ENCODE assay signal across 8 mouse cellular contexts in the genomic region with DNA sequence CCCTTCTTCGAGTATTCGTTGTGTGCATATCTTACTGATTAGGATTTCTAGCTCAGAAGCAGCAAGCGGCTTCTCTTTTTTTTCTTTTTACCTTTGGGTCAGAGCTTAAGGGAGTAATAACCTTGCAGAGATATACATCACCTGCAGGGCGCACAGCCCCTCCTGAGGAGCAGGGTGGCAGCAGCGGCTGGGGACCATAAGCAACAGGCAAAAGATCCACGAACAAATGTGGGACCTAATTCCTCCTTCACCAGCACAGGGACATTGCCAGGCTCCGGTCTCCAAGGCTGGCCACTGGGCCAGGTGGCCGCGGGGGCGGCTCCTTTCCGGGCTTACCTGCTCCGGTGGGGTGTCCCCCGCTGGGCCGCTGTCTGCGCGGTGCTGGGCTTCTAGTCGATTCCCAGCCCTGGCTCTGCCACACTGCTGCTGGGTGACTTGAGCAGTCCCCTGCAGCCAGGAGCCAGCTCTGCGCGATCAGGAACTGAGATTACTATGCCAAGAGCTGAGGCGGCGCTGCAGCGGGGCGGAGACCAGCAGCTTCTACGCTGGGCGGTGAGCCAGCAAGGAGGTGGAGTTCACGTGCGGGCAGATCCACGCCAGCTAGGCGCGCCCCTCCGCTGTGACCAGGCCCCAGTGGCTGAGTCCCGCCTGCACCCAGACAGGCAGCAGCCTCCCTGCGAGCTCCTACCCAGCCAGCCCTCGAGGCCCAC. TPM values are rescaled to one million over a fixed set of nuclear protein-coding genes. Genes with fewer than 3 reads are reported as not detected.
DNase-seq lines count a peak whose midpoint lies in the region; ATAC-seq and TF ChIP-seq lines count a peak whose summit lies in the region.

Gprin3 (minus strand) TSS at position 471 of the 710 bp plus-strand sequence.

- peak; percentile 92 for ATAC-seq in embryonic facial prominence, embryonic 15.5 days (ENCODE audit: insufficient number of reproducible peaks, low FRiP score, low TSS enrichment, low read depth)
- ATAC-seq in limb, embryonic 12.5 days (ENCODE audit: insufficient number of reproducible peaks, insufficient read depth, low FRiP score, low TSS enrichment, low read depth): peak; percentile 91
- ATAC-seq in midbrain, embryonic 14.5 days (ENCODE audit: low FRiP score, low TSS enrichment): peak; percentile 90

- peak; percentile 44 for DNase-seq in heart, adult 8-10 months (ENCODE audit: low spot score)
- DNase-seq in kidney, adult 2 months: peak; percentile 94
- peak; percentile 90 for DNase-seq in midbrain, embryonic 14.5 days
- DNase-seq in MN1 (ENCODE audit: low spot score): no peak

- TF ChIP-seq POLR2A in bone marrow, adult 2 months (IDR thresholded peaks at IDR 0.05; ENCODE audit: borderline replicate concordance, control insufficient read depth, low read depth, low read length): peak; percentile 40; the same call in 1 of the 2 replicates
- no peak for TF ChIP-seq POLR2A in kidney, adult 2 months (IDR thresholded peaks at IDR 0.05; ENCODE audit: low read depth, low read length)
- peak; percentile 75; the same call in 1 of the 2 replicates for TF ChIP-seq POLR2A in small intestine, adult 2 months (IDR thresholded peaks at IDR 0.05; ENCODE audit: low read depth, low read length)

- no peaks in the 10 kb centered on the region for H3K27me3 ChIP-seq in embryonic facial prominence, embryonic 15.5 days
- no peaks in the 10 kb centered on the region for H3K27me3 ChIP-seq in kidney, adult 2 months (replicated peaks; ENCODE audit: control insufficient read depth, insufficient read depth, low read length)
- H3K27me3 ChIP-seq in limb, embryonic 12.5 days: no peaks in the 10 kb centered on the region
- H3K27me3 ChIP-seq in midbrain, embryonic 14.5 days (ENCODE audit: control insufficient read depth, insufficient read depth, low read length): no peaks in the 10 kb centered on the region
- H3K27me3 ChIP-seq in small intestine, adult 2 months (ENCODE audit: control insufficient read depth, insufficient read depth, low read length): no peaks in the 10 kb centered on the region

- H3K4me1 ChIP-seq in bone marrow, adult 2 months (ENCODE audit: control insufficient read depth, insufficient read depth, low read length): no peaks in the 10 kb centered on the region; the same call in none of the 2 replicates
- H3K4me1 ChIP-seq in embryonic facial prominence, embryonic 15.5 days: peaks cover 13% of the 10 kb centered on the region
- peaks cover 2% of the 10 kb centered on the region; the same call in 1 of the 2 replicates for H3K4me1 ChIP-seq in kidney, adult 2 months (ENCODE audit: control insufficient read depth, insufficient read depth, low read length)
- peaks cover 3% of the 10 kb centered on the region; the same call in 1 of the 2 replicates for H3K4me1 ChIP-seq in limb, embryonic 12.5 days (replicated peaks)
- peaks cover 5% of the 10 kb centered on the region; the same call in 1 of the 2 replicates for H3K4me1 ChIP-seq in midbrain, embryonic 14.5 days (ENCODE audit: control insufficient read depth, insufficient read depth, low read length)
- H3K4me1 ChIP-seq in small intestine, adult 2 months (ENCODE audit: control insufficient read depth, insufficient read depth, insufficient read length, low read length): peaks cover 14% of the 10 kb centered on the region

- peak within 1 kb of the TSS; percentile 9; the same call in 1 of the 2 replicates for H3K9ac ChIP-seq in embryonic facial prominence, embryonic 15.5 days
- H3K9ac ChIP-seq in limb, embryonic 12.5 days (replicated peaks): peak within 1 kb of the TSS; percentile 72
- peak within 1 kb of the TSS; percentile 68 for H3K9ac ChIP-seq in midbrain, embryonic 14.5 days (replicated peaks; ENCODE audit: low read length)

- peak within 1 kb of the TSS; percentile 37 for H3K4me3 ChIP-seq in bone marrow, adult 2 months (replicated peaks; ENCODE audit: control insufficient read depth, low read depth, low read length)
- peak within 1 kb of the TSS; percentile 49 for H3K4me3 ChIP-seq in embryonic facial prominence, embryonic 15.5 days (replicated peaks)
- peak within 1 kb of the TSS; percentile 52 for H3K4me3 ChIP-seq in kidney, adult 2 months (ENCODE audit: insufficient read depth, low read depth, low read length)
- H3K4me3 ChIP-seq in limb, embryonic 12.5 days (replicated peaks): peak within 1 kb of the TSS; percentile 50
- peak within 1 kb of the TSS; percentile 47 for H3K4me3 ChIP-seq in midbrain, embryonic 14.5 days (replicated peaks; ENCODE audit: low read depth, low read length)
- H3K4me3 ChIP-seq in small intestine, adult 2 months (ENCODE audit: low read depth, low read length): peak within 1 kb of the TSS; percentile 90

- H3K27ac ChIP-seq in bone marrow, adult 2 months (ENCODE audit: control insufficient read depth, insufficient read depth, low read depth, low read length, poor library complexity): peak within 1 kb of the TSS; percentile 77
- H3K27ac ChIP-seq in embryonic facial prominence, embryonic 15.5 days (replicated peaks): peak within 1 kb of the TSS; percentile 55
- 0 out of 2 replicates have a peak within 1 kb of the TSS, but pooled peaks have one; percentile 3 for H3K27ac ChIP-seq in kidney, adult 2 months (ENCODE audit: insufficient read depth, low read depth, low read length)
- H3K27ac ChIP-seq in limb, embryonic 12.5 days: peak within 1 kb of the TSS; percentile 56; the same call in 1 of the 2 replicates
- peak within 1 kb of the TSS; percentile 63 for H3K27ac ChIP-seq in midbrain, embryonic 14.5 days (replicated peaks; ENCODE audit: low read depth, low read length)
- peak within 1 kb of the TSS; percentile 95 for H3K27ac ChIP-seq in small intestine, adult 2 months (ENCODE audit: insufficient read depth, low read depth, low read length)

- no peak for TF ChIP-seq CTCF in bone marrow, adult 2 months (IDR thresholded peaks at IDR 0.05; ENCODE audit: control insufficient read depth, insufficient read depth, low read length)
- TF ChIP-seq CTCF in kidney, adult 2 months (conservative IDR thresholded peaks at IDR 0.05; ENCODE audit: insufficient read depth, insufficient read length, low read depth, low read length): no peak
- 0 out of 2 replicates have a peak, but pooled peaks have one; percentile 13 for TF ChIP-seq CTCF in small intestine, adult 2 months (IDR thresholded peaks at IDR 0.05; ENCODE audit: extremely low read depth, insufficient read length, insufficient replicate concordance, low read depth, low read length)

- no peaks in the 10 kb centered on the region for H3K9me3 ChIP-seq in embryonic facial prominence, embryonic 15.5 days (replicated peaks)
- H3K9me3 ChIP-seq in limb, embryonic 12.5 days: no peaks in the 10 kb centered on the region
- H3K9me3 ChIP-seq in midbrain, embryonic 14.5 days (ENCODE audit: control insufficient read depth, low read length): no peaks in the 10 kb centered on the region

- H3K4me2 ChIP-seq in embryonic facial prominence, embryonic 15.5 days (replicated peaks): peak within 1 kb of the TSS; percentile 87
- peak within 1 kb of the TSS; percentile 86 for H3K4me2 ChIP-seq in limb, embryonic 12.5 days
- H3K4me2 ChIP-seq in midbrain, embryonic 14.5 days (ENCODE audit: low read length): peak within 1 kb of the TSS; percentile 81

- no peaks in the 10 kb centered on the region for H3K36me3 ChIP-seq in embryonic facial prominence, embryonic 15.5 days
- H3K36me3 ChIP-seq in kidney, adult 2 months (ENCODE audit: control insufficient read depth, insufficient read depth, low read length): no peaks in the 10 kb centered on the region
- no peaks in the 10 kb centered on the region for H3K36me3 ChIP-seq in limb, embryonic 12.5 days
- H3K36me3 ChIP-seq in midbrain, embryonic 14.5 days (ENCODE audit: control insufficient read depth, insufficient read depth, low read length): no peaks in the 10 kb centered on the region
- peaks cover 2% of the 10 kb centered on the region; the same call in 1 of the 2 replicates for H3K36me3 ChIP-seq in small intestine, adult 2 months (ENCODE audit: control insufficient read depth, insufficient read depth, low read length)

- 3% methylated on average over 34 of the region's 34 CpGs for WGBS in bone marrow, adult 2 months
- WGBS in embryonic facial prominence, embryonic 15.5 days: 7% methylated on average over 34 of the region's 34 CpGs
- WGBS in kidney, adult 2 months: 6% methylated on average over 34 of the region's 34 CpGs
- WGBS in limb, embryonic 12.5 days: 7% methylated on average over 34 of the region's 34 CpGs
- 7% methylated on average over 34 of the region's 34 CpGs for WGBS in midbrain, embryonic 14.5 days
- 3% methylated on average over 34 of the region's 34 CpGs for WGBS in small intestine, adult 2 months

RNA-seq across cellular contexts. Expression of gene Gprin3, which starts in this region (rescaled TPM):
- 0.23 and 0.72 TPM in 2 replicates for polyA plus RNA-seq in bone marrow, adult 2 months (2011; ENCODE audit: insufficient read depth, insufficient read length, low replicate concordance, missing spikeins)
- 2.2 and 2.7 TPM in 2 replicates for polyA plus RNA-seq in embryonic facial prominence, embryonic 15.5 days (2015; fragmentation: Nextera tagmentation; extraction: Ambion mirVana)
- under 1 TPM; 0.33 to 0.50 (median 0.42) TPM for total RNA-seq in heart, adult 8-10 months (2022)
- polyA plus RNA-seq in kidney, adult 2 months (2012; rRNA removed): 0.72 TPM in 2 replicates
- polyA plus RNA-seq in limb, embryonic 12.5 days (2016; fragmentation: Nextera tagmentation; extraction: Ambion mirVana): 0.82 and 0.93 TPM in 2 replicates
- 7.6 and 8.9 TPM in 2 replicates for polyA plus RNA-seq in midbrain, embryonic 14.5 days (2014; fragmentation: Nextera tagmentation; extraction: Ambion mirVana)
- 1.1 and 3.0 TPM in 2 replicates for polyA plus RNA-seq in small intestine, adult 2 months (2012; rRNA removed)

Comparison
In these comparisons a context has a peak if more than half of its experiments do, and no peak if none do; other contexts are left out.
1. Peak in DNase-seq in heart, adult 8-10 months; RNA of the gene not detected or under 1 TPM.
2. Peak in DNase-seq, H3K4me3 ChIP-seq and H3K27ac ChIP-seq in kidney, adult 2 months; RNA of the gene not detected or under 1 TPM.
3. Peak in ATAC-seq, H3K4me3 ChIP-seq, H3K27ac ChIP-seq, H3K9ac ChIP-seq and H3K4me2 ChIP-seq in limb, embryonic 12.5 days; RNA of the gene not detected or under 1 TPM.
4. H3K27ac ChIP-seq: peak in every context shown above with its lines; median percentile 95 in small intestine, adult 2 months; 77 in bone marrow, adult 2 months; 63 in midbrain, embryonic 14.5 days; 56 in limb, embryonic 12.5 days; 55 in embryonic facial prominence, embryonic 15.5 days; 3 in kidney, adult 2 months.
5. H3K4me3 ChIP-seq: peak in every context shown above with its lines; median percentile 90 in small intestine, adult 2 months; 52 in kidney, adult 2 months; 50 in limb, embryonic 12.5 days; 49 in embryonic facial prominence, embryonic 15.5 days; 47 in midbrain, embryonic 14.5 days; 37 in bone marrow, adult 2 months.
6. H3K9ac ChIP-seq: peak in every context shown above with its lines; median percentile 72 in limb, embryonic 12.5 days; 68 in midbrain, embryonic 14.5 days; 9 in embryonic facial prominence, embryonic 15.5 days.